Mouse (Mus musculus) monocyte, adult 5-6 weeks (primary cell): Measurements from ENCODE around the gene Nfib. TPM values are rescaled to one million over a fixed set of nuclear protein-coding genes. Genes with fewer than 3 reads are reported as not detected.

Source experiments
- ATAC-seq: fragments of 153-309, 156-312 bp; replicated peaks from 2 replicates; pipeline ENCODE4 v1.8.0; 2017; ENCODE audit warnings: mild to moderate bottlenecking; ENCODE audit not compliant: low TSS enrichment, insufficient number of reproducible peaks, severe bottlenecking, poor library complexity, low FRiP score
- total RNA-seq: library from RNA; stranded (forward); fragments of 200-1000, 200-491, 200-594 nt; gene quantifications from 3 replicates; pipeline ENCODE4 v1.2.3, GENCODE M21; 2017

Nfib gene
- total RNA-seq, 1 experiment from 2014 or later = 0.29 TPM

DNA sequence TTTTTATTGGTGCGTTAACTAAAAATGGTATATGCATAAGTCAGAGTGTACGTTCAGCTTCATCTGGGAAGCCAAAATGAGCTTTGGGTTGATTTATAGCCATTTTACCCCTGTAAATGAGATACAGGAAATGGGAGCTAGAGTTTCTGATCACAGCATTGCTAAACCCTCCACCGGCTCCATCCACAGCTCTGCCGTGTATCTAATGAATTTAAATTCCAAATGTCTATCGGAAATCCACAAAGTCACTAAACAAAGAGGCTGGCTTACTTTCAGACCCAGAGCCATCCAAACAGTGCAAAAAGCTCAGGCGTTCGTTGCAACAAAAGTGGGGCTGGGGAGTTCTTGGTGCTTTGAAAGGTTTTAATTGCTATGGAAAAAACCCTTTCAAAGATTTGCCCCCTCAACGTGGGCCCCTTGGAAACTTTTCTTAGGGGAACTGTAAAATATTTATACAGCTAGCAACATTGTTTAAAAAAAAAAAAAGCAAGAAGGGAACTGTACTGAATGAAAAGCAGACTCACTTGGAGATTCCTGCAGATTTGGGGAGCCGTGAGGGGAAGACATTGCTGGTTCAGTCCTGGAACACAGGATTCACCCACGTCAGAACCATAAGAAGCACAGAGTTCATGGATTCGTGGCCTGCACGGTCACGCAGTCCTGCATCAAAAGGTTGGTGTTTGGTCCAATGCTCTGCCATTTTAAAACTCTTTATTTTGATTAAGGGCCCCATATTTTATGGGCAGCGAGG, 100.3 kb downstream of the Nfib start:
- no peak for ATAC-seq

DNA sequence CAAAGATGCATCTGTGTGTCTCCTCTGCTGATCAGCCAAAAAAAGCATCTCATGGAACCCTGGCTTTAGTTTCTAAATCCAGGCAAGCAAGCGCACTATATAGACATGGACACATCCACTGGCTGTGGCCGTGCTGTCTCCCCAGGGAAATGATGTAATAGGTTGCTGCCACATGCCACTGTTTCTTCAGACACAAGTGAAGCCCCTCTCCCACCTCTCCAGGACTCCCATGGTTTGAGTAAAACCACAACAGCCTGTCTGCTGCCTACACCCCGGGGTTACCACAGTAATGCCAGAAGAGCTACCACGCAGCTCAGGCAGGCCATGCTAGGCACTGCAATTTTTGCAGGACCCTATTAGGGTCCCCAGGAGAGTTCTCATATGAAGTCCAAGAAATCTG, 101.0 kb downstream of the Nfib start:
- ATAC-seq = no peak

DNA sequence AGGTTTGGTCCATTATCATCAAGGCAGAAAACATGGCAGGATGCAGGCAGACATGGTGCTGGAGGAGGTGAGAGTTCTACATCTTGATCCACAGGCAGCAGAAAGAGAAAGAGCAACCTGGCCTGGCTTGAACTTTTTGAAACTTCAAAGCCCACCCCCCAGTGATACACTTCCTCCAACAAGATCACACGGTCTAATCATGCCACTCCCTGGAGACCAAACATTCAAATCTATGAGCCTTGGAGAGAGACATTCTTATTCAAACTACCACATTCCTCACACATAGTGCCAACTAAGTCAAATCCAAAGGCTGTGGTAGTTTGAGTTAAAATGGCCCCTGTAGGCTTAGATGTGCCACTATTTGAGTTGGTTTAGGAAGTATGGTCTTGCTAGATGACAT, 104.9 kb downstream of the Nfib start:
- ATAC-seq = no peak

DNA sequence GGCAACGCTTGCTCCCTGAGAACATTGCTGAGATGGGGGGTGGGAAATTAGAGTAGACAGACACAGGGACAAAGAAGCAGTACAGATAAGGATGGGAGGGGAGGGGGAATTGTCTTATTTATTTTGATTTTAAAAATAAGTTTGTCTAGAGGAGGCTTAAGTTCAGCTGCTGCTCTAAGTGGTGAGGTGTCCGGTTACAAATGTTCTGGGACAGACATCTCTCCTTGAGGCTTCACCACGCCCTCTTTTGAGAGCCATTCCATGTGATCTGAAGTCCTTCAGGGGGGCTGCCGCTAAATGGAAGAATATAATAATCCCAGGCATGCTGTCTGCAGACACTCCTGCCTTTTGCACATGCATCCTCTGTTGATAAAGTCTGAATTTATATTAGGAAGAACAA, 107.1 kb downstream of the Nfib start:
- ATAC-seq = no peak

DNA sequence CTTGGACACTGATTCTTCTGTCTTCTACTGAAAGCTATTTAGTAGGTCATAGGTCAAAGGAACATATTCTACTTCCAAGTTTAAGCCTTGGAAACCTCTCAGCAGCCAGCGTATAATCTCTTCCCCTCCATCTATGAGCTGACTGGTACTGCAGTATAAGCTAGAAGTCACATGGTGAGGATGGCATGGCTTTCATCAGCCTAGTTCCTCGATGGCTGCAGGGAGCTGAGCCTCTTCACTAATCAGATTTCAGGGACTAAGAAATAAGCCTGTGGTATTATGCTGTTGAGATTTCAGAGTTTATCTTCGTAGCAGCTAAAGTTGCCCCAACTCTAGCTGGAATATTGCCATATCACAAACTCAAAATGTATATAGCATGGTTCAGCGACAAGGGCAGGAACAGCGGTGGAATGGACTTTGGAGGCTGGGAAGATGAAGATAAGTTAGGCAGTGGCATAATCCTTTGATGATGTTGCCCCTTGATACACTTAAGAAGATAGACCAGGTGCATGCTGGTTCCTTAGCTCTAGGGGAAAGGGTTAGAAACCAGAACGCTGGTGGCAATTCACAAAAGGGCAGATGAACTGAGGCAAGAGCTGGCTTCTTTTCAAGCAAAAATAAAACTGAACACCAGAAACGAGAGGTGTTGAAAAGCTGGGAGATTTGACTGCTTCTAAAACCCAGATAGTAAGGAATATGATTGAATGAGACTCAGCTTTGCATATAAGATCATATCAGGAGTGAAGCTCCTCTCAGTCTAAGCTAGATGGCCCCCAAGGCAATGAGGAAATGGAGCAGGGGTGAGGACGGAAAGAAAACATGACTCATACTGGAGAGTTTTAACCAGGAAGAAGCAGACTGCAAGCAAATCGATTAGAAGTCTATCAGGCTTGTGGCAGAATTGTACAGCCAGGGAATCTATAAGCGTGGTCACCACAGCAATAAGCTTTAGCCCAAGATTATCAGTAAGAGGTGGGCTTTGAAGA, 111.6 kb downstream of the Nfib start:
- ATAC-seq = no peak

- ATAC-seq = no peak
Observed at GRCm38 (mm10) chr4:82592086-82593030, 113.2 kb downstream of the Nfib start.

DNA sequence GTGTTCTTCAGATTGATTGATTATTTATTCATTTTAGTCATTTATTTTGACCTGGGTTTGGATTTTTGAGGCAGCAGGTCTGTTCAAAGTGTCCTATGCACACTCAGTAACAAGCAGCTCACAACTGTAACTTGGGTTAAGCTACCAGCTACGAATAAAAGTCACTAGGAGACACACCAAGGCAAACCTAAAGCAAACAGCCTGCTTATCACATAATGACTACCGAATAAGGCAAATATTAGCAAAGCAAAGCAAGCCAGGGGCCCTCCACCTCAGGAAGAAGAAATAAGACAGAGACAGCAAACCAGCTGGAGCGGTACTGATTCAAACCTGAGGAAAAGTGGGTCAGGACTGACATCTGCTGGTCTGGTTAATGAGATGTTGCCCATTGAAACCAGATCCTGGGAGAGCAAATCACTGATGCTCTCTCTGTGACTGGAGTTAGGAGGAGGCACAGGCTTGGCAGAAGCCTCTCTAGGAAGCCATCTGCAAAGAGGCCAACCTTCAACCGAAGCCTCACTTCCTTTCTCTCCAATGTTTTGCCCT, 116.1 kb downstream of the Nfib start:
- ATAC-seq = no peak

GRCm38 (mm10) chr4:82588718-82589117, 116.8 kb downstream of the Nfib start:
- ATAC-seq = no peak

GRCm38 (mm10) chr4:82587146-82587870, 118.2 kb downstream of the Nfib start:
- ATAC-seq = no peak

- no peak for ATAC-seq
Observed at GRCm38 (mm10) chr4:82586637-82587036, 118.9 kb downstream of the Nfib start.

GRCm38 (mm10) chr4:82585536-82585935, 120.0 kb downstream of the Nfib start:
- ATAC-seq = no peak

DNA sequence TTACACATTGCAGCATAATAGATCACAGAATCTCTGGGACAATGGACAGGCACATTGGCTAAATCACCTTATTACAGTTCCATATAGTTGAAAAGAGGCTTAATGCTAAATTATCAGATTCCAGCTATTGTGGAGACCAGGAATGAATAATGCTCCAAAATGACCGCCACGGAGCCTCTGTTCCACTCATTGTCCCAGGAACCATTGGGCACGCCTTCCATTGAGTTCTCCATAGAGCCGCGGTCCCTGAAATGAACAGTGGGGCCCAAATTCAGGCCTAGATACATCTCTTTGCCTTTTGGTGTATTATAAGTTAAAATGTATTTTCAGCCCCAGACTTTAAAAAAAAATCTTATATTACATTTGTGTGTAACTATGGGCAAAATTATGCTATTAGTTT, 120.5 kb downstream of the Nfib start:
- ATAC-seq = no peak

GRCm38 (mm10) chr4:82584548-82584947, 121.0 kb downstream of the Nfib start:
- no peak for ATAC-seq

GRCm38 (mm10) chr4:82573291-82573605, 132.3 kb downstream of the Nfib start:
- ATAC-seq = no peak

DNA sequence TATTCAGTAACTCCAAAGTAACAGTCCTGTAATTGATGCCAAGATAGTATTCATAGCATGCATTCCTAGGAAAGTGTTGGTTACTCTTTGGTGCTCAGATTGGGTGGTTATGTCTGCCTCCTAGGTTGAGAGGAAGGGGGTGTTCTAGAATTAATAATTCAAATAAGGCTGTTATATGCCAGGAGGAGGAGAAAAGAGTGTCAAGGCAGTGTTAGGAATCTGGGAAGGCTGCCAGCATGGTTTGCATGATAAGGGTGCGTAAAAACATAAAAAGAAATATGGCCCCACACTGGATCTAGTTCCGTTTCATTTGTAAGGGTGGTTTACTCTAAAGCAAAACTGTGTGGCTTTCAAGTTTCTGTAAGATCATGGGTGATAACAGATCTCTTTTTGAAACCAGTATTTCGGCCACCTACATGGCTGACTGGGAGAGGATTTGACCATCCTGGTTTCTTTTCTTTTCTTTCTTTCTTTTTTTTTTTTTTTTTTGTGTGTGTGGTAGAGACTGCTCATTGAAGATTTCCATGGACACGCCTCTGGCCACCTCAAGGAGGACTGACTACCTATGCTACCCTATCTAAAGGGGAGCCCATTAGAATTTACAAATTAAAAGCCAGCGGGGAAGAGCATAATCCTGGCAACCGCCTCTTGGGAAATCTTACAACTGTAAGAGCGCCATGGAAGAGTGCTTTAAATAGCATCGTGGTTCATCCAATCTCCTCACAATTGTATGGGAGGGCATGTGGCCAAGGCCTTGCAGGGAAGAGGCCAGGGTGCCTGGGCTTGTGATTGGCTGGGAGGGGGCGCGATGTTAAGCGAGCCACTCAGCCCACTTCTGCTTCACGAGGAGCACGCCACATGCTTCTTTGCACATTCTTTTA, 132.9 kb downstream of the Nfib start:
- ATAC-seq = no peak

DNA sequence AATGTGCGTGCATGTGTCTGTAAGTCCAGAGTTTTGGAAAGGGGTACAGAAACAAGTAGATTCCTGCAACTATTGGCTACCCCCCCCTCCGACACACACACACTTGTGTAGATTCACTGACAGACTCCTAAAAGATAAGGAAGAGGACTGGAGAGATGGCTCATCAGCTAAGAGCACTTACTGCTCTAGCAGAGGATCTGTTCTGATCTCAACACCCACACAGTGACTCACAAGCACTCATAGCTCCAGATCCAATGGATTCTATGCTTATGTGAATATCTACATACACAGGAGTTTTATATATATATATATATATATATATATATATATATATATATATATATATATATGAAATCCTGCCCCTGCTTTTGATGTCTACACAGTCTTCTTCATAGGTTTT, 146.7 kb downstream of the Nfib start:
- ATAC-seq = no peak

GRCm38 (mm10) chr4:82555673-82556171, 149.8 kb downstream of the Nfib start:
- no peak for ATAC-seq
